Mouse (Mus musculus) embryonic fibroblast, embryonic 13.5 days (primary cell): Measurements from ENCODE around the gene Disp1.

Experiments
- CTCF ChIP-seq: IDR thresholded peaks from 2 replicates; pipeline ENCODE4 v1.5.1; 2011; ENCODE audit warnings: mild to moderate bottlenecking, control low read depth, low read length, moderate library complexity, borderline replicate concordance; ENCODE audit not compliant: insufficient read depth
- POLR2A ChIP-seq: IDR thresholded peaks from 2 replicates; pipeline ENCODE4 v1.6.1; 2011; ENCODE audit warnings: low read depth, mild to moderate bottlenecking, control low read depth, low read length, moderate library complexity

DNA sequence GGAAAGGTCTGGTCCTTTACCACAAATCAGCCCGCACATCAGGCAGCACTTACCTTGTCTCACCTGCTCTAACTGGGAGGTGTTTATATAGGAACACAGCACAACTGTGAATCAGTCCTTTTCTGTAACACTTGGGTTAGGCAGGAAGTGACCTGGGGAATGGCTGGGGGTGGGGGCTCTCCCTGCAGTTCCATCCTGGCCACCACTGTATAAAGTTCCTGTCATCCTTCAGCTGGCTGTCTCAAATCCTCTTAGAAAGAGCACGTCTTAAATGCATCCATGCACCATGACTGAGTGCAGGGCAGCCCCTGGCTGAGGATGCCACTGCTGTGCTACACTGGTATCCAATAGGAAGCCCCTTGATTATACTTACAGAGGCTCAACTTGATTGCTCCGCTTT is 118.5 kb downstream of the Disp1 start:
- no peak for TF ChIP-seq CTCF
- no peak for TF ChIP-seq POLR2A
